Mouse (Mus musculus) left cerebral cortex, postnatal 10 days (tissue): Measurements from ENCODE around the gene Nln. TPM values are rescaled to one million over a fixed set of nuclear protein-coding genes. Genes with fewer than 3 reads are reported as not detected.
A peak's percentile ranks its signal among the peaks of the same experiment; 100 is the strongest.

Source experiments
- DNase-seq, 2 experiments: peaks; one replicate each; pipeline ENCODE4 v3.0.0; 2021 to 2022; ENCODE audit warnings: low spot score in 2 of 2, mixed read lengths in 1 of 2; ENCODE audit errors: extremely low spot score in 1 of 2
- intact Hi-C: fragments of 180-260 bp; cut with DNase I; formaldehyde crosslinking; loops from one replicate; pipeline ENCODE4 v1.15.1; 2025
- total RNA-seq, 2 experiments: library from RNA; stranded (reverse); gene quantifications; 2 replicates each; pipeline ENCODE4 v1.2.3; 2021

Nln gene
- 10 to 100 TPM; 43.7 to 46.3 TPM for total RNA-seq

- intact Hi-C loops: no loop called here
- DNase-seq: peak; percentile 74 to 92
Observed at GRCm38 (mm10) chr13:104109288-104109815, at the start of gene Nln, which contains the start of gene Sgtb. Gene Nln (minus strand): TSS chr13:104109614. Gene Sgtb (plus strand): TSS chr13:104109741.

- intact Hi-C loops: no loop called here
Observed at GRCm38 (mm10) chr13:104155686-104156085, 46.3 kb upstream of the Nln start.

GRCm38 (mm10) chr13:104155106-104155505 is 45.7 kb upstream of the Nln start:
- intact Hi-C loops: no loop called here
- no peak for DNase-seq

More at GRCm38 (mm10) chr13:104155686-104156085, 46.3 kb upstream of the Nln start:
- DNase-seq: no peak

- no peak for DNase-seq
- intact Hi-C loops: no loop called here
Observed at GRCm38 (mm10) chr13:104154180-104154579, 44.8 kb upstream of the Nln start.

- intact Hi-C loops: loop anchor here (5.0 kb wide), 1 partner anchor 72 kb away; no protein-coding TSS in a partner anchor
- no peak for DNase-seq
Observed at GRCm38 (mm10) chr13:104145646-104146045, 36.2 kb upstream of the Nln start.

- no peak for DNase-seq
- intact Hi-C loops: loop anchor here (5.0 kb wide), 1 partner anchor 72 kb away; no protein-coding TSS in a partner anchor
Observed at GRCm38 (mm10) chr13:104144871-104145270, 35.5 kb upstream of the Nln start.

GRCm38 (mm10) chr13:104139369-104140209 is 30.2 kb upstream of the Nln start:
- DNase-seq: peak; percentile 79 to 80
- intact Hi-C loops: loop anchor here (10.0 kb wide), 1 partner anchor 65 kb away; no protein-coding TSS in a partner anchor

- intact Hi-C loops: loop anchor here (10.0 kb wide), 1 partner anchor 70 kb away; no protein-coding TSS in a partner anchor
- no peak for DNase-seq
Observed at GRCm38 (mm10) chr13:104134510-104135085, 25.2 kb upstream of the Nln start.

- DNase-seq: no peak
- intact Hi-C loops: loop anchor here (10.0 kb wide), 1 partner anchor 72 kb away; no protein-coding TSS in a partner anchor
Observed at GRCm38 (mm10) chr13:104132561-104132960, 23.1 kb upstream of the Nln start.

GRCm38 (mm10) chr13:104123662-104124381 is 14.4 kb upstream of the Nln start:
- intact Hi-C loops: no loop called here
- DNase-seq: no peak

GRCm38 (mm10) chr13:104122078-104122840 is 12.8 kb upstream of the Nln start:
- intact Hi-C loops: no loop called here
- DNase-seq: no peak

GRCm38 (mm10) chr13:104114827-104115226 is 5.4 kb upstream of the Nln start:
- intact Hi-C loops: no loop called here
- DNase-seq: peak in 1 of 2 experiments; percentile 48

- intact Hi-C loops: no loop called here
- no peak for DNase-seq
Observed at GRCm38 (mm10) chr13:104113782-104114181, 4.4 kb upstream of the Nln start.

GRCm38 (mm10) chr13:104112266-104112900 is 3.0 kb upstream of the Nln start:
- intact Hi-C loops: no loop called here
- peak in 1 of 2 experiments; percentile 29 for DNase-seq

GRCm38 (mm10) chr13:104110526-104110925 is 1.1 kb upstream of the Nln start:
- no peak for DNase-seq
- intact Hi-C loops: no loop called here

- peak; percentile 50 to 70 for DNase-seq
- intact Hi-C loops: no loop called here
Observed at GRCm38 (mm10) chr13:104109816-104110521, 555 bp upstream of the Nln start.

- no peak for DNase-seq
- intact Hi-C loops: no loop called here
Observed at GRCm38 (mm10) chr13:104108651-104109287, 645 bp downstream of the Nln start.
